Mouse (Mus musculus) megakaryocyte, adult 5-6 weeks (primary cell): ENCODE results near the gene Cdh4. TPM values are rescaled to one million over a fixed set of nuclear protein-coding genes. Genes with fewer than 3 reads are reported as not detected.

ENCODE experiments used
- ATAC-seq: 2 replicates; pipeline ENCODE4 v1.8.0; 2016; ENCODE audit warnings: mild to moderate bottlenecking, inconsistent platforms; ENCODE audit not compliant: poor library complexity, severe bottlenecking
- total RNA-seq, 2 experiments: library from RNA; stranded (forward) in 1 of 2; stranded (reverse) in 1 of 2; fragments of 153-499, 151-499 nt in 1 of 2; fragments of 221-1000, 200-1000 nt in 1 of 2; gene quantifications; 2 replicates each; pipeline versions ENCODE4 v1.2.3 to v1.2.4; 2015 to 2017

Gene Cdh4
- total RNA-seq, 2 experiments from 2014 or later: not detected

- ATAC-seq: no peak
Observed at GRCm38 (mm10) chr2:179721534-179722516, 279.6 kb downstream of the Cdh4 start.

- no peak for ATAC-seq
Observed at GRCm38 (mm10) chr2:179722776-179723386, 280.6 kb downstream of the Cdh4 start.

- no peak for ATAC-seq
Observed at GRCm38 (mm10) chr2:179723401-179723800, 281.2 kb downstream of the Cdh4 start.

- peak; percentile 18; the same call in 1 of the 2 replicates for ATAC-seq
Observed at GRCm38 (mm10) chr2:179729002-179729401, 286.8 kb downstream of the Cdh4 start.

- ATAC-seq: no peak
Observed at GRCm38 (mm10) chr2:179729802-179730201, 287.6 kb downstream of the Cdh4 start.

GRCm38 (mm10) chr2:179733141-179733831 lies 291.1 kb downstream of the Cdh4 start:
- ATAC-seq: no peak

- no peak for ATAC-seq
Observed at GRCm38 (mm10) chr2:179742419-179742818, 300.2 kb downstream of the Cdh4 start.

GRCm38 (mm10) chr2:179742828-179743227 lies 300.6 kb downstream of the Cdh4 start:
- no peak for ATAC-seq

- ATAC-seq: no peak
Observed at GRCm38 (mm10) chr2:179746491-179746890, 304.3 kb downstream of the Cdh4 start.

GRCm38 (mm10) chr2:179749399-179749798 lies 307.2 kb downstream of the Cdh4 start:
- ATAC-seq: no peak

- ATAC-seq: no peak
Observed at GRCm38 (mm10) chr2:179753811-179754210, 311.6 kb downstream of the Cdh4 start.

- ATAC-seq: no peak
Observed at GRCm38 (mm10) chr2:179754776-179755175, 312.5 kb downstream of the Cdh4 start.

GRCm38 (mm10) chr2:179761718-179762441 lies 319.6 kb downstream of the Cdh4 start:
- no peak for ATAC-seq

- no peak for ATAC-seq
Observed at GRCm38 (mm10) chr2:179762521-179763305, 320.5 kb downstream of the Cdh4 start.

- no peak for ATAC-seq
Observed at GRCm38 (mm10) chr2:179764460-179764859, 322.2 kb downstream of the Cdh4 start.

- no peak for ATAC-seq
Observed at GRCm38 (mm10) chr2:179766664-179767526, 324.7 kb downstream of the Cdh4 start.

- no peak for ATAC-seq
Observed at GRCm38 (mm10) chr2:179767527-179767849, 325.3 kb downstream of the Cdh4 start.

GRCm38 (mm10) chr2:179769137-179769536 lies 326.9 kb downstream of the Cdh4 start:
- ATAC-seq: no peak

- no peak for ATAC-seq
Observed at GRCm38 (mm10) chr2:179769943-179770342, 327.7 kb downstream of the Cdh4 start.
